Mouse (Mus musculus) layer of hippocampus, postnatal 14 days (tissue): ENCODE measurements around the gene Rnasek. TPM values are rescaled to one million over a fixed set of nuclear protein-coding genes. Genes with fewer than 3 reads are reported as not detected.
A peak's percentile ranks its signal among the peaks of the same experiment; 100 is the strongest.

ENCODE experiments used
- DNase-seq, 2 experiments: peaks; one replicate each; pipeline ENCODE4 v3.0.0; 2021 to 2022; ENCODE audit warnings: low spot score in 2 of 2, mixed read lengths in 1 of 2
- total RNA-seq, 2 experiments: library from RNA; stranded (reverse); gene quantifications; 2 replicates each; pipeline ENCODE4 v1.2.3; 2021

Gene Rnasek
- total RNA-seq, 2 experiments from 2014 or later = 280 to 324 TPM

DNA sequence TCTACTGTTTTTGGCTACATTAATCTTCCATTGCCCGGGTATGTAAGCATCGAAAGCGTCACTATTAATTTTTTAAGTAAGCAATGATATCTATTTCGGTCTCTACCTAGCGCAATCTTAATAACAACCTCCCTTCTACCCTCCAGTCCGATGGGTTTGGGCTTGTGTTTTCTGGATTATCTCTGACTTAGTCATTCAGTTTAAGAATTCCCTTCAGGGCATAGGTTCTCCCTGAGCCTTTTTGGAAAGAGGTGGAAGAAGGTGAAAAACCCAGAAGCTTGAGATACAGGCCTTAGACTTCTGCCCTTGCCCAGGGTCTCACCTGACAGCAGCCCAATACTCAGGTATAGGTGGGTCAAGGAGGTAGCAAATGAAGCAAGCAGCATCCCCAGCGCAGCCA is 19.8 kb downstream of the Rnasek start:
- DNase-seq = no peak

DNA sequence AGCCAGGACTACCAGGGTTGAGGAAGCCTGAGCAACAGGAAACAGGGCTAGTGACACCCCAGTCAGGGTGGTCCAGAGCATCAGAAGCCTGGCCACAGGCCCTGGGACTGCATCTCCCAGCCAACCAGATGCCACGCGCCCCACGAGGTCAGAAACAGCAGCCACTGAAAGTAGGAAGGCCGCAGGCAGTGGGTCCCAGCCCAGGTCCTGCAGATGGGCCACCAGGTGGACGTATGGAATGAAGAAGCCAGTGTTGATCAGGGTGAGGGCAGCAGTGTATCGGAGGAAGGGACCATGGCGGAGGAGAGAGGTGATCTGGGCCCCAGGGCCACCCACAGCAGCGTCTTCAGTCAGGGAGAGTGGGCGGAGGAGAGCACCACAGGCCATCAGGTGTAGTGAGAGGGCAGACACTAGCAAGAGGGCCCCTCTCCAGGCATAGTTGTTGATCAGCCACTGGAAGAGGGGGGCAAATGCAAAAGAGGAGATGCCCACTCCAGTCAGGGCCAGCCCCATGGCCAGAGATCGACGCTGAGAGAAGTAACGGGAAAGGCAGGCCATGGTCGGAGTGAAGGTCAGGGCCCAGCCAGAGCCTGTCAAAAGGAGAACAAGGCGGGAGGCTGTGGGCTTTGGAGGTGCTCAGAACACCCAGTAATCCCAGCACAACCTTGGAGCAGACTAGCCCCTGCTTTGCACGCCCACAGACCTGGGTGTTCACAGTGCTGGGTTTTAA is 20.7 kb downstream of the Rnasek start:
- DNase-seq = no peak

DNA sequence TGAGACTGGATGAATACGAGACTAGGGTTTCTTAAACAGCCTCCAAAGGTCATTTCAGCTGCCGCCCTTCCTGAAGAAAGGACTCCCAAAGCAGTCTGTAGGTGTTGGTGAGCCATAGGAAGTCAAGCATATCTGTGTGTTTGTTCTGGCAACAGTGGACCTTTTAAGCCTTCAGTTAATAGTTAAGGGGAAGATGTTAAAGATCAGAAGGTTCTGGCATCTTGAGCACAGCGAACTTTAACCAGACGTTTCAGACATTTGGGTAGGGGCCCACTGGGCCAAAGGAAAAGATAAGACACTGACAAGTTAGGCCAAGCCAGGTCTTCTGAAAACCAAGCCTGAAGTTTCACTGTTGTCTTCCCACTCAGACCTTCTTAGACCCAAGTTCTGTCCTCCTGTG is 21.6 kb downstream of the Rnasek start:
- DNase-seq = no peak

DNA sequence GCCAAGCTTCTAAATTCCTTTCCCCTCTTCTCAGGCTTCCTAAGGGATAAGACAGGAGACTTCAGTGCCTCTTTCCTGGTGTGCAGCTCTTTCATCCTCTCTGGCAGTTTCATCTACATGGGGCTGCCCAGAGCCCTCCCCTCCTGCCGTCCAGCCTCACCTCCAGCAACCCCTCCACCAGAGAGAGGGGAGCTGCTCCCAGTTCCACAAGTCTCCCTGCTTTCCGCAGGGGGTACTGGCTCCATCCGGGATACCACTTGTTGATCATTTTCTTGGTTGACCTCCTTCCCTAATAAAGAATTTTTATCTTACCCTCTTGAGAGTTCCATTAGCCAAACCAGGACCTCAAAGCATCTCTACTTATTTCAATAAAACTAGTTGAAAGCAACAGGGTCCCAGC is 23.5 kb downstream of the Rnasek start:
- DNase-seq = no peak

DNA sequence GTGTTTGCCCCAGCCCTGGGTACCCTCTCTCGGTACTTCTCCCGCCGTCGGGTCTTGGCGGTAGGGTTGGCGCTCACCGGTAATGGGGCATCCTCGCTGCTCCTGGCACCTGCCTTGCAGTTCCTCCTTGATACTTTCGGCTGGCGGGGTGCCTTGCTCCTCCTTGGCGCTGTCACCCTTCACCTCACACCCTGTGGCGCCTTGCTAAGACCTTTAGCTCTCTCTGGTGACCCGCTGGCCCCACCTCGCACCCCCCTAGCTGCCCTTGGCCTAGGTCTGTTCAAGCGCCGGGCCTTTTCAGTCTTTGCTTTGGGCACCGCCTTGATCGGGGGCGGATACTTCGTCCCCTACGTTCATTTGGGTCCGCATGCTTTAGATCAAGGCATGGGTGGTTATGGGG is 24.3 kb downstream of the Rnasek start:
- DNase-seq = no peak

DNA sequence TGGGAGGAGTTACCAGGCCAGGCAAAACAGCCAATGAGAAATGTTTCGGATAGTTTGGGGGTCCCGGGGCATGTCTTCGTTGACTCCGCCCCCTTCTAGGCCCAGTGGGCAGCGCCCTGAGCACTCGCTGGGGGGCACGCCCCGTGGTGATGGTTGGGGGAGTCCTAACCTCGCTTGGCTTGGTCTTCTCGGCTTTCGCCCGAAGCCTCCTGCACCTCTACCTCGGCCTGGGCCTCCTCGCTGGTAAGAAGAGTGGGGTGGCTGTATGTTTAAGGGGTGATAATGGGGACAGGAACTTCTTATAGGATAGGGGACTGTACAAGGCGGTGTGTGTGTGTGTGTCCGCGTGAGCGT is 24.8 kb downstream of the Rnasek start:
- no peak for DNase-seq

DNA sequence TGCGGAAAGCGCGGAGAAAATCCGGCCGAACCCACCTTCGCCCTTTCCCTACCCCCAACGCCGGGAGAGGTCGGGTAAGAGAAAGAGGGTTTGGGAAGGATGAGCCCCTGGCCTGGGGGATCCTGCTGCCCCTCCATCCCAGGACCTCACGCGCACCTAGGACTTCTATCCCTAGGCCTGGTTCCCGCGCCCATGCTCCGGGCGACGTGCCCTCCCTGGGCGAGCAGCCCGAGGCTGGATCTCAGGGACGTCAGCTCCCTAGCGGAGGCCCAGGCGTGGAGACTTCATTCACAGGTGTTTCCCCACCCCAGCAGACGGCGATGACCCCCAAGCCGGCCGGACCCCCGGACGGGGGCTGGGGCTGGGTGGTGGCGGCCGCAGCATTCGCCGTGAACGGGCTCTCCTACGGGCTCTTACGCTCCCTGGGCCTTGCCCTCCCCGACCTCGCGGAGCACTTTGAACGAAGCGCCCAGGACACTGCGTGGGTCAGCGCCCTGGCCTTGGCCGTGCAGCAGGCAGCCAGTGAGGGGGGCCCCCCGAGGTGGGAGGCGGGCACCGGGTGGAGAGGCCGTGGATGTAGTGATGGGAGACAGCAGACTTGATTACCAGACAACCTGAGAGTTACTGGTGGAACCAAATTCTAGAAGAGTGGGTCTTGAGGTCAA is 25.3 kb downstream of the Rnasek start:
- peak; percentile 36 to 47 for DNase-seq

DNA sequence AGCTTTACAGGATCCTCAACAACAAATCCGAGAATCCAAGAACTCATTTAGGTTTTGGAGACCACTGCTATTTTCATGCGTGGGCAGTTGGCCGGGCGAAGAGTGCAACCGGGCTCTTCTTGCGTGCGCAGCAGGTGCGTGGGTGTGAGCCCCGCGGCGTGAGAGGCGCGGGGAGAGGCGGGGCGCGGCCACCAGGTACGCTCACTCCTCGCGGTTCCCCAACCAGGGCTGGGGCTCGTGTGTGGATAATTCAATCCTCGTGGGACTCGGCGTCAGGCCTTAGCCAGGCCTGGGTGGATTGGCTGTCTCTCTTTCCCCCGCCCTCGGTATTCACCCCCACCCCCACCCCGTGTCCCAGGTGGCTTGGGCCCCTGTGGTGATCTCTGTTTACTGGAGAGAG is 25.9 kb downstream of the Rnasek start:
- DNase-seq = peak in 1 of 2 experiments; percentile 36

DNA sequence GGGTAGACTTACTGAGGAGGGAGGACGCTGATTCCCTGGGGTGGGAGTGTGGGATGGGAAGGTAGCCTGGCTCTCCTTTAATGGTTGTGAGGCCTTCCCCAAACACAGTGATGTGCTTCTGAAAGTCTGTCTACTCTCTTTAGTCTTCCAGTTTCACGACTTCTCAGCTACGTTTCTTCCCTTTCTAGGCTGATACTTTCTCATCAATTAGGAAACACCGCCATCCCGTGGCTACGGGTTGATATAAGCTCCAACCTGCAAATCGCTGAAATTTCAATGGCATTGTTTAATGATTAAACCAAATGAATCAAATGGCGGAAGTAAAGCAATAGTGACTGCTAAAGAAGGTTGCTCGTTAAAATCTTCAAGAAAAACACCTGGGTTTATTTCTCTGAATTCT is 26.7 kb downstream of the Rnasek start:
- DNase-seq = peak; percentile 68 to 86

DNA sequence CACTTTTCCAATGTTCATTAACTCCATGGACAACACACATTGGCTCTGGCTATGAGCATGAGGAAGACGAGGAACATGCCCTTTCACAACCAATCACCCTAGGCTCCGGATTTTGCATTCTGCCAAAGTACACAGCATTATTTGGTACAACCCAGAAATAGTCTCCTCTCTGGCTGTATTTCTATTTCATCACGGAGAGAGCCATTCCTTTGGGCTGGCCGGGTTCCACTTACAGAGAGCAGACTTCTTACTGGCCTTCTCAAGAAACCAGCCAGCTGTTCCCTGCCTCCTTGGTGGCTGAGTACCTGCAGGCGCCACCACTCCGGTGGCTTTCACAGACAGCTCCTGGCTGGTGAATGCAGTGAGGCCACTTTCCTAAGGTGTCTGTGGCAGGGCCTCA is 27.2 kb downstream of the Rnasek start, which contains the start of gene Slc16a11:
Gene Slc16a11 (plus strand): TSS at position 330 of the 400 bp plus-strand sequence.
- no peak for DNase-seq

DNA sequence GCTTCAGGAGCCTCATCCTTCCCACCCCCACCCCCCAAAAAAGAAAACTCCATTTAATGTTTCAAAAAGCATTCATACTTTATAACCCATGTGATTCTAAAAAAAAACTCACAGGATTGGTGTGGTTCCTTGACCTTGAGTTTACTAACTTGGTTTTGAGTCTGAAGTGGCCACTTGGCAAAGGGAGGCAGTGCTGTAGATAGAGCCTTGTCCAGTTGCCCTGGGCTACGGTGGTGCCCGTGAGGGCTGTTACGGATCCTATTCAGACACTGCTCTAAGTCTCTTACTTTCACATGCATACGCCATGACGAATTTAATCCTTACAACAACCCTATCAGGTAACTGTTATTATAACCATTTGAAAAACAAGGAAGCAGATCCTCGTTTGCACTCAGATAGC is 27.7 kb downstream of the Rnasek start:
- no peak for DNase-seq

DNA sequence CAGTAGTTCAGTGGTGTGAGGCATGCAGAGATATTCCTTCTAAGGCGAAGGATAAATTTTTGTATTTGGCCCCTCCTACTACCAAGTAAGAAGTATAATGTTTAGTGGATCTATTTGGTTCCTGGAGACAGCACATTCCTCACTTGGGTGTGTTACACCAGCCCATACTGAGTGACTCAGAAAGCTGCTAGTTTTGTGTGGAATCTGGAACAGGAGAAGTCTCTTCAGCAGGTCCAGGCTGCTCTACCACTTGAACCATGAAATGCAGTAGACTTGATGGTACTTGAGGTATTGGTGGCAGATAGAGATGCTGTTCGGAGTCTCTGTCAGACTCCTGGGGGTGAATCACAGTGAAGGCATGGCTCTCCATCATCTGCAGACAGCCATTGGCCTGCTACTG is 29.0 kb downstream of the Rnasek start:
- no peak for DNase-seq

DNA sequence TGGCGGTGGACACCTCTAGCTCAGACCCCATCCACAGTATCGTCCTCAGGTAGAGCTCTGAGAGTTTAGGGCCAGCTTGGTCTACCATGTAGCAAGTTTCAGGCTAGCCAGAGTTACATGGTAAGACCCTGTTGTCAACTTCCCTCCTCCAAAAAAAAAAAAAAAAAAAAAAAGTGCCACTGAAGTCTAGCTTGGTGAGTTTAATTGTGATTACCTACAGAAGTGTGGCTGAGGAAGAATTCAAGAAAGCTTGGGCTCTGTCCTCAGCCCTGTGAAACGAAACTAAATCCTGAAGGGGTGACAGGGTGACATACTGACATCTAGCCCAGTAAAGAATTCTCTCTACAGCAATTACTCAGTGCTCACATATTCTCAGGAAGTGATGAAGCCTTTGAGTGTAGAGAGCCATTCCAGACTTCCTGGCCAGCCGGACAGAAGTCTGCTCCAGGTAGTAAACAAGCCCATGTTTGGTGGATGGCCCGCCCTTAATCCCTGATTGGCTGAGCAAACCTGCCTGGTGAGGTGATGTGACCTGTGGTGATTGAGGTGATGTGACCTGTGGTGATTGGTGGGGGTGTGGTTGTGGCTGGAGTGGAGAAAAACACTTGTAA is 30.8 kb downstream of the Rnasek start:
- DNase-seq = no peak

DNA sequence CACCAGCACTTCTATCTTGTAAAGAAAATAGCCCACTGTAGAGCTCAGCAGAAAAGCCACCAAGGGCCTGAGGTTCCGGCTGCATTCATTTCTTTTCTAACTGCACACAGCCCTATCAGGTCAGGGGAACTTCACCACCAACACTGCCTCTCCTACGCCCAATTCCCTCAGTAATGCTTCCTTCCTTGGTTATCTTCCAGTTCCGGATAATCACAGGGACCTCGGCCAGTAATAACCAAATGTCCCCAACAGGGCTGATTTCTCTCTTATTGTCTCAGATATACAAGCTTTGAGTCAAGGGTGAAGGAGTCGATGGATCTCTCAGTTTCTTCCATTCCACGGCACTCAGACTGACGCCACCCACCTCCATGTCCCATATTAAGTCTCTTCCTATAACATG is 32.4 kb downstream of the Rnasek start:
- DNase-seq = no peak

DNA sequence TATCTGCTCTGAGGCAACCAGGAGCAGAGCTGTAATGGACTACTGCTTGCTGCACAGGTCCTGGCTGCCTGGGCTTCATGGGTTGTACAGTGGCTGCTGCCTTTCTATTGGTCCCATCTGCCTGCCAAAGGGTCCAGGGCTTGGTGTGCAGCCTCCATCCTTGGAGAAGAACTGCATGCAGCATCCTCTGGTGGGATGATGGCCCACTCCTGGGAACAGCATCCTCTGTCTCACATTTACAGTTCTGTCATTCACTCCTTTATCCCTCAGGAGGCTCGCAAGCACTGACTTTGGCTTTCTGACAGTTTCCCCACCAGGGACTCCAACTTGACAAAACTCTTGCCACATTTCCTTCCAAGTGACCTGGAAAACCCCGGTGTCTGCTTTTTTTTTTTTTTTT is 32.8 kb downstream of the Rnasek start:
- DNase-seq = no peak

DNA sequence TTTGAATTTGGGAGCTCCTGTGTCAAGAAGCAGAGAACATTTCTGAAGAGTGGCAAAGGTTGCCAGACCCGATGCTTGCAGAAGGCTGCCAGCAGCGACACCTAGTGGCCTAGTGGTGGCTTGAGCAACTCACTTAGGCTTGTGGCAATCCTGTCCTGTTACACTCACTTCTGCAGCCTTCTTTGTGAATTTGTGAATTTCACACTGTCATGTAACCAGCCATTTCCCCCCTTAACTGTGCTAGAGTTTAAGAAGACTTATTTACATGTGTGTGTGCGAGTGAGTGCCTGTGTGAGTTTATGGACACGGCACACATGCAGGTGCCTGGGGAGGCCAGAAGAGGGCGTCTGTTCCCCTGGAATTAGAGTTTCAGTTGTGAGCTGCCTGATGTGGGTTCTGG is 38.0 kb downstream of the Rnasek start:
- DNase-seq = peak; percentile 80 to 84

DNA sequence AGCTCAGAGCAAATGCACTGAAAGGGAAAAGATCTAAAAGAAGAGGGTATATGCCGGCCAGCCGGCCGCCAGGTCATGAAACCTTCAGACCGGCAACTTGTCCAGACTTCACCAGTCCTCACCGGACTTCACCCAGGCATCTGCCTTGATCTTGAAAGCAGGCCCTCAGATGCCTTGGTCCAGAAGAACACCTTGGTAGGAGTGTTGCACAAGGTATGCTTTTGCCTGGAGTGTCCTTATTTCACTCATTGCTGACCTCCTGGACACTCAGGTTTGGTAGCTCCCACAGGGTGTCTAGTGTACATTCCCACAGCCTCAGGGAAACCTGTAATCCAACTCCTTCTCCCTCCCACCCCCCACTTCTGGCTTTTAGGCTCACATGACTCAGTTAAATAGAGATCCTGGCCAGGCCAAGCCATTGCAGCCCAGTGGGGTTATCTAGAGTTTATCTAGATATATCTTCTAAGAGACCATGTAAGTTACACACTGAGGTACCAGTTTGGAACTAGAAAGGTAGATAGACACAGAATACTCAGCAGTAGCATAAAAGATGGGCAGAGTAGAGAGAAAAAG is 39.5 kb downstream of the Rnasek start:
- no peak for DNase-seq

DNA sequence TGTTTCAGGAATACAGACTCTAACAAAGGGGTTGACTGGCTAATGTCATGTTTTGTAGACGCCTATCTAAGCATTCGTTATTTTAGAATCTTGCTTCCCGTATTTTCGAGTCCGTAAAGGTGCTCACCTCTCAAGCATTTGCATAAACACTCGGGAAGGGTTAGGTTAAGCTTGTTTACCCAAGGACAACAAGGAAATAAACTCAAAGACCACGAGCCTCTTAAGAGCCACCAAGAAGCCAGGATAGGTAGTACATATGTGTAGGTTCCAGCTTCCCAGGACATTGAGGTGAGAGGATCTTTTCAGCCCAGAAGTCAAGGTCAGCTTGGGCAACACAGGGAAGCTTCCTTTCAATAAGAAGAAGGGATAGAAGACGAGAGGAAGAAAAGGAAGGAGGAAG is 40.5 kb downstream of the Rnasek start:
- DNase-seq = no peak

DNA sequence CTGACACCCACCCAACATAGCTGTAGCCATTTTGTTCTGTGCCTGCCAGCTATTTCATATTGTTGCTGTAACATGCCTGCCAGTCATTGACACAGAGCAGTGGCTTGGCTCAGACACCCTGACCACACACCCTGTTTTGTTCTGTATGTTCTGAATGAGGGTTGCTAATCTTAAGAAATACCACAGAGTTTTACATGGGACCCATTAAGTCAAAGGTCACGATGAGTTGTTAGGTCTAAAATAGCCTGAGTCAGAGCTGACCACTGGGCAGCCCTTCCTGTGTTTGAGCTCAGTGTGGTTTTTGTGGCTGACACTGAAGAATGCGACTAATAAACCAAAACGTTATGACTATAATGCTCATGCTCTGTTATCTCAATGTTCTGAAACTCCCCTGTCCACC is 41.3 kb downstream of the Rnasek start:
- no peak for DNase-seq

DNA sequence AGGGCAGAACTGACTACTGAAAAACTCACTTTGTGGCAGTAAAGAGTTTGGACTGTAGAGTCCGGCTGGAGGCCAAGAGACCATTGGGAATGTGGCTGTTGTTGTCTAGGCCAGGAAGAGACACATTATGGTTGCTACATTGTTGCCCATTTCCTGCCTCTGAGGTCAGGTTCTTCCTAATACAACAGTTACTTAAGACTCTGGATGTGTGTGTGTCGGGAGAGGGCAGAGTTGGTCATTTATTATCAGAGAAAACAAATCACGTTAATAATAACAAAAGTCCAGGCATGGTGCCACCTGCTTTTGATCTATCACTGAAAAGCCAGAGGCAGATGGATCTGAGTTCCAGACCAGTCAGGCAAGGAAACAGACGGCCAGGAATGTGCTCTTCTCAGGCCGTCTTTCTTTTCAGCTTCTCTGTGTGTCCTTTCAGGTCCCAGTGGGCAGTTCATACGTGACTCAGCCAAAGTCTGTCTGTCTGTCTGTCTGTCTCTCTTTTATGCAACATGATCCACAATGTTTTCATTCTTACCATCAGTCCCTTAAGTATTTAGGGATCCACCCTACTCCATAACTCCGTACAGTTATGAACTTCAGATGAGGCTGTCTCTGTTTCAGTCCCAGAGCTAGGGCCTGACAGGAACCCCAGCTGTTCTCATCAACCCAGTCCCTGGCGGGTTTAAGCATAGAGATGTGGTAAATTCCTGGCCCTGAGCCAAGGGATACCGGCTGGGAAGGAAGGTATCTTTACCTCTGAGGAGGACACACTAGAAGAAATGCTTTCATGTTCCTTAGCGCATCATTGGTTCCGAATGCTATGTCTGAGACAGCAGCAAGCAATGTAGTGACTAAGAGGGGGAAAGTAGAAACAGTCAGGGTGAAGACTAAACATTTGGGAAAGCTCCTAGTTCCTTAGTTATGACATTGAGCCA is 46.0 kb downstream of the Rnasek start:
- no peak for DNase-seq

DNA sequence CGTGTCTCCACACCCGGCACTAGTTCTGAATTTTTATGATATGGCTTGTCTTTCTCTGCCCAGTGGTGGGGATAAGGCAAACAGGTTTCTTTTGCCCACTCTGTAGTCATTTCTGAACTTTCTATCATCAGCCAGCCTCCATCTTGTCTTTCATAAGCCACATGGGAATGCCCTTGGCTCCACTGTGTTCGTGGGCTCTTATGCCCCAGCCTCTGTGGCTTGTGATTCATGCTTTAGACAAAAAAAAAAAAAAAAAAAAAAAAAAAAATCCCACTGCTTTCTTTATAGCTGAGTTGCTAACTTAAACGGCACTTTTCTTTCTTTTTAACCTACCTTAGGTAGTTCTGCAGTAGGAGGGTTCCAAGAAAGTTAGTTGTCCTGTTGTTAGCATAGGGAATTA is 47.5 kb downstream of the Rnasek start:
- DNase-seq = no peak
